Mouse (Mus musculus): ENCODE measurements around the gene Gm20388. TPM values are rescaled to one million over a fixed set of nuclear protein-coding genes. Genes with fewer than 3 reads are reported as not detected.

Gm20388 gene
- total RNA-seq, 2 experiments from 2014 or later = 18.5 to 23.8 TPM

- no peak for ATAC-seq (replicated peaks; ENCODE audit: poor library complexity, severe bottlenecking)
Observed at GRCm38 (mm10) chr8:121913378-121913777, 2002.7 kb downstream of the Gm20388 start.

- no peak for ATAC-seq (replicated peaks; ENCODE audit: poor library complexity, severe bottlenecking)
Observed at GRCm38 (mm10) chr8:121919158-121919557, 2008.5 kb downstream of the Gm20388 start.

- ATAC-seq (replicated peaks; ENCODE audit: poor library complexity, severe bottlenecking) = peak; percentile 92
Observed at GRCm38 (mm10) chr8:121919731-121920130, 2009.1 kb downstream of the Gm20388 start.

GRCm38 (mm10) chr8:121921582-121921981 lies 2010.9 kb downstream of the Gm20388 start:
- no peak for ATAC-seq (replicated peaks; ENCODE audit: poor library complexity, severe bottlenecking)

GRCm38 (mm10) chr8:121922101-121922500 lies 2011.5 kb downstream of the Gm20388 start:
- no peak for ATAC-seq (replicated peaks; ENCODE audit: poor library complexity, severe bottlenecking)

GRCm38 (mm10) chr8:121924681-121925080 lies 2014.0 kb downstream of the Gm20388 start:
- no peak for ATAC-seq (replicated peaks; ENCODE audit: poor library complexity, severe bottlenecking)

GRCm38 (mm10) chr8:121925624-121926023 lies 2015.0 kb downstream of the Gm20388 start:
- peak; percentile 50 for ATAC-seq (replicated peaks; ENCODE audit: poor library complexity, severe bottlenecking)

GRCm38 (mm10) chr8:121926266-121926665 lies 2015.6 kb downstream of the Gm20388 start:
- no peak for ATAC-seq (replicated peaks; ENCODE audit: poor library complexity, severe bottlenecking)

GRCm38 (mm10) chr8:121927316-121927715 lies 2016.7 kb downstream of the Gm20388 start:
- peak; percentile 83 for ATAC-seq (replicated peaks; ENCODE audit: poor library complexity, severe bottlenecking)

GRCm38 (mm10) chr8:121930047-121930446 lies 2019.4 kb downstream of the Gm20388 start:
- ATAC-seq (replicated peaks; ENCODE audit: poor library complexity, severe bottlenecking) = peak; percentile 70

- ATAC-seq (replicated peaks; ENCODE audit: poor library complexity, severe bottlenecking) = no peak
Observed at GRCm38 (mm10) chr8:121931571-121931970, 2020.9 kb downstream of the Gm20388 start.

GRCm38 (mm10) chr8:121932026-121932667 lies 2021.5 kb downstream of the Gm20388 start:
- no peak for ATAC-seq (replicated peaks; ENCODE audit: poor library complexity, severe bottlenecking)

- ATAC-seq (replicated peaks; ENCODE audit: poor library complexity, severe bottlenecking) = no peak
Observed at GRCm38 (mm10) chr8:121932668-121933520, 2022.3 kb downstream of the Gm20388 start.

GRCm38 (mm10) chr8:121934506-121934905 lies 2023.9 kb downstream of the Gm20388 start:
- peak; percentile 62 for ATAC-seq (replicated peaks; ENCODE audit: poor library complexity, severe bottlenecking)

GRCm38 (mm10) chr8:121934923-121935322 lies 2024.3 kb downstream of the Gm20388 start:
- no peak for ATAC-seq (replicated peaks; ENCODE audit: poor library complexity, severe bottlenecking)

- peak; percentile 57 for ATAC-seq (replicated peaks; ENCODE audit: poor library complexity, severe bottlenecking)
Observed at GRCm38 (mm10) chr8:121935341-121936294, 2025.0 kb downstream of the Gm20388 start.

- no peak for ATAC-seq (replicated peaks; ENCODE audit: poor library complexity, severe bottlenecking)
Observed at GRCm38 (mm10) chr8:121936391-121936790, 2025.8 kb downstream of the Gm20388 start.

GRCm38 (mm10) chr8:121938732-121939131 lies 2028.1 kb downstream of the Gm20388 start:
- ATAC-seq (replicated peaks; ENCODE audit: poor library complexity, severe bottlenecking) = no peak

GRCm38 (mm10) chr8:121943057-121943540 lies 2032.5 kb downstream of the Gm20388 start:
- no peak for ATAC-seq (replicated peaks; ENCODE audit: poor library complexity, severe bottlenecking)

GRCm38 (mm10) chr8:121943716-121944115 lies 2033.1 kb downstream of the Gm20388 start:
- no peak for ATAC-seq (replicated peaks; ENCODE audit: poor library complexity, severe bottlenecking)
